Mouse (Mus musculus): Measurements from ENCODE around the gene Bicd2.

Bicd2 gene

DNA sequence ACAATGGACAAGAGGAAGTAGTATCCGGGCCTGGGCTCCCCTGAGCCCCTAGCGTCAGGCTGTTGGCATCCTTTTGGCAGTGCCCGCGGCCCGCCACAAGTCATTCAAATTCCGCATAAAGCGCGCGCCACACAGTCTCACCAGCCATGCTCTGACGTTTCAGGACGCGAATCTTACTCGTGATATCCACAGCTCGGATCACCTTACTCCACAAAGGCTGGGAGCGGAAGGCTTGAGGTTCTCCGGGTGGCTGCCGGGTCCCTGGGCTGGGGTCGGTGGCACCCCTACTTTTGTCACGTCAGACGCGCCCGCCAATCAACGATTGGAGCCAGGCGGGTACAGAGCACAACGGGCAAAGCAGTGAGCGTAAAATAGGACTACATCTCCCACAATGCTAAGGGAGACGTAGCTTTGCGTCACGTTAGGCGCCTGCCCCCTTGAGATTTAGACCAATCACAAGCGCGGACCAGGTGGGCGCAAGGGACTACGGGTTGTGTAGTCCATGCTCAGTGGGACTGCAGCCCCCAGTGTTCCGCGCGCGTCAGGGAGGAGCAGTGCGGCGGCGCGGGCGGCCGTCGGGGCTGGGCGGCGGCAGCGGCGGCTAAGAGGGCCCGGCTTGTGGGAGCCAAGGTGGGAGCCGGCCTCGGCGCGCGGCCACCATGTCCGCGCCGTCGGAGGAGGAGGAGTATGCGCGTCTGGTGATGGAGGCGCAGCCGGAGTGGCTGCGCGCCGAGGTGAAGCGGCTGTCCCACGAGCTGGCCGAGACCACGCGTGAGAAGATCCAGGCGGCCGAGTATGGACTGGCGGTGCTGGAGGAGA lies at the start of gene Bicd2:
Bicd2 (plus strand) TSS at position 574 of the 819 bp plus-strand sequence.
- peak; percentile 100 for DNase-seq (ENCODE audit: low read depth, low spot score)

- no peak for DNase-seq (ENCODE audit: low read depth, low spot score)
These were observed 49.4 kb upstream of the Bicd2 start for GRCm38 (mm10) chr13:49291949-49292348.

GRCm38 (mm10) chr13:49294108-49294507 lies 47.3 kb upstream of the Bicd2 start:
- no peak for DNase-seq (ENCODE audit: low read depth, low spot score)

GRCm38 (mm10) chr13:49296270-49296669 lies 45.1 kb upstream of the Bicd2 start:
- DNase-seq (ENCODE audit: low read depth, low spot score): no peak

DNA sequence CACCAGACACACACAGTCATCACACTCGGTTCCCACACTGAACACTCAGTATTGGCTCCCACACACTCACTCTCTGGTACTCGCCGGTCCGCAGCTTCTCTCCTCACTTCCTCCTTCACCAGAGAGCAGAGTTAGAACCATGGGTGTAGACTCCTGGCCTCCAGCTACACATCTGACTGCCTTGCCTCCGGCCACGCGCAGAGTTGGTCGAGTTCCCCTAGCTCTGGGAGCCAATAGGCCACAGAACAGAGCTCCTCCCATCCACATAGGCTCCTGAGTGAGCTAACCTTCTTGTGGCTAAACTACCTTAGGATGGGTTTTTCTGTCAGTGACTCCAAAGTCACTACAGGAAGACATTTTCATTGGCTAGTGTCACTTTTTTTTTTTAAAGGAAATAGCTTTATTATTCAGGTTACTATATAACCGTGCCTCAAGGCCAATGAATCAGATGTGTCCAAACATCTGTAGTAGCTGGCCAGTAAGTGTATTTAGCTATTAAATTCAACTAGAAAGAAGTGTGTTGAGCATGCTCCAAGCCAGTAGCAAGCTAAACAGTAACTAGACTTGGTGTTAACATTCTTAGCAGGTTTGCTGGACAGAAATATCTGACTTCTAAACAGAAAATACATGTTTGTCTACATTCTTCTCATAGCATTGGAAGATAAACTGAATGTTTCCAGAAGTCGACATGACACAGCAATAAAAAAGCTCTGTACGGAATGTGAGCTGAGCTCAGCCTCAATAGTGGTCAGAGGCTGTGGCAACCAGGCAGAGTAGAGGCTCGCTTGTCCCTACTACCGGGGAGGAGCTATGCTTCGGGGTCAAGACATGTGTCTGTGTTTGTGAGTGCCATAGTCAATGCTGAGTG lies 42.6 kb upstream of the Bicd2 start:
- no peak for DNase-seq (ENCODE audit: low read depth, low spot score)

DNA sequence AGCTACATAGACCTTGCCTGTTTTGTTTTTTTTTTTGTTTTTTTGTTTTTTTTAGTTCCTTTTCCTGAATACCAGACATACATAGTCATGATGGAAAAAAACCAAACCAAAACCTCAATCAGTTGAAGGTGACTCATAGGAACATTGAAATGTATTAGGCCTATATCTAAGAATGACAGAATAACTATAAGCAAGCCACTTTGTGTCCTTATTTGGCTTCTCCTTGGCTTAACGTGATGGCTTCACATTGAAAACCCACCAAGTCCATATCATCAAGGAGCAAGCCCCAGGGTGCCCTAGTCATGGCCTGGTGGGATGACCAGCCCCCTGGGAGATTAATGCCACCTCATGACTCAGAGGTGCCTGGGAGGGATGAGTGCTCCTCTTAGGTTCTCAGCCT lies 40.6 kb upstream of the Bicd2 start:
- DNase-seq (ENCODE audit: low read depth, low spot score): no peak

DNA sequence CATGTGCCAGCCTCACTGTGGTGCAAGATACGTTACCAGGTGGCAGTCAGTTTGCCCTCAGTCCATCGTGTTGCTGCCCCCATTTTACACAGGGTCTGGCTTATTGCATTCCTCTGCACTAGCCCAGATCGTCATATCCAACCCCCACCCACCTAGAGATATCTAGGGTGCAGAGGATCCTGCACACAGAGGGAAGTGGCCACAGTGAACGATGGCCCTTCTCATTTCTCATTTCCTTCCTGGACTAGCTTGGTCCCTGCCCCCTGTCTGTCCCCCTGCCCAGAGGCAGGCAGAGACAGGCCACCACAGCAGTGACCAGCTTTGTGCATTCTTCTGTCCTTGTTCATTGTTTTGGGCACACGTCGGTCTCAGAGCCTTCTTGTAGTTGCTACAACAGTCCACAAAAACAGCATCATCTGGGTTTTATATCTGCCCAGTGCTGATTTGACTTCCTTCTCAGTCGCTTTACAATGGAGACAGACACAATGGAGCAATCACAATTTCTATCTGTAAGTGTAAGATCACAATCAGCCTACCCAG lies 34.5 kb upstream of the Bicd2 start:
- peak; percentile 82 for DNase-seq (ENCODE audit: low read depth, low spot score)

- peak; percentile 70 for DNase-seq (ENCODE audit: low read depth, low spot score)
These were observed 33.9 kb upstream of the Bicd2 start for GRCm38 (mm10) chr13:49307311-49307969.

GRCm38 (mm10) chr13:49308206-49308605 lies 33.2 kb upstream of the Bicd2 start:
- DNase-seq (ENCODE audit: low read depth, low spot score): no peak

DNA sequence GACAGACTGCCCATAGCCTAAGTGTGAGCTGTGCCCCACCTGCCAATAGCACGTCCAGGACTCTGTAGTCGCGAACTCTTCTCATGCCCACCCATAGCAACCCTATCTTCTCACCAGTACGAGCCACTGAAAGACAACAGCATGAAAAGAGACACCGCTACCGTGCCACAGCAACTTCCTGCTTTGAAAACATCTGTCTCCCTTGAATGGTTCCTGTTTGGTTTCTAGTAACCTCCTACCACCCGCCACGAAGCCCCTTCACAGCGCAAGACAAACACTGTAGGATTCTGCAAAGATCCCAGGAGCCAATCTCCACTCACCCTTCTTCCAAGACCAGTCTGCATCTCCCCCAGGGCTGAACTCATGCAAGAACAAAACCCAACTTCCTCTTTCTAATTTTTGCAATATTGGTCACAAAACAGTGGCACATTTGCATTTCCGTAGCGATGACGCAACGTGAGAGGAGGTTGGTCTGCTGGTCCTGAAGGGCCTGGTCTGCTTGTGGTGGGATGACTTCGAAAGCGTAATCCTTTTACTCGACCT lies 32.5 kb upstream of the Bicd2 start:
- no peak for DNase-seq (ENCODE audit: low read depth, low spot score)

DNA sequence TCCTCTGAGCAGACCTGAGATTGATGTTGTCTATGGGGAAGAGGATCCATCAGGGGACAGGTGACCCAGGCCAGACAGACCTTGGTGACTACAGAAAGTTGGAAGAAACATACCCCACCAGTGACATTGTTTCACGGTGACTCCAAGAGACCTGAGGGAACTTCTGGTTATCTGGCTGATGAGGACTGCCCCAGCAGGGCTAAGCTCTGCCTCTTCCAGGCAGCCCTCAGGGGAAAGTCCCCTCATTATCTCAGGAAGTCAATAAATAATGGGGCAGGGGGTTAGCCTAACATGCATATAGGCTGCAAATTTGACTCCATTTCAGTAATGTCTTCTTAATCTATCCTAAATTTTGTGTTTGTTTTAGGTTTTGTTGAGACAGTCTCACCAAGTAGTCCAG lies 31.9 kb upstream of the Bicd2 start:
- no peak for DNase-seq (ENCODE audit: low read depth, low spot score)

- DNase-seq (ENCODE audit: low read depth, low spot score): no peak
These were observed 29.7 kb upstream of the Bicd2 start for GRCm38 (mm10) chr13:49311642-49312041.

DNA sequence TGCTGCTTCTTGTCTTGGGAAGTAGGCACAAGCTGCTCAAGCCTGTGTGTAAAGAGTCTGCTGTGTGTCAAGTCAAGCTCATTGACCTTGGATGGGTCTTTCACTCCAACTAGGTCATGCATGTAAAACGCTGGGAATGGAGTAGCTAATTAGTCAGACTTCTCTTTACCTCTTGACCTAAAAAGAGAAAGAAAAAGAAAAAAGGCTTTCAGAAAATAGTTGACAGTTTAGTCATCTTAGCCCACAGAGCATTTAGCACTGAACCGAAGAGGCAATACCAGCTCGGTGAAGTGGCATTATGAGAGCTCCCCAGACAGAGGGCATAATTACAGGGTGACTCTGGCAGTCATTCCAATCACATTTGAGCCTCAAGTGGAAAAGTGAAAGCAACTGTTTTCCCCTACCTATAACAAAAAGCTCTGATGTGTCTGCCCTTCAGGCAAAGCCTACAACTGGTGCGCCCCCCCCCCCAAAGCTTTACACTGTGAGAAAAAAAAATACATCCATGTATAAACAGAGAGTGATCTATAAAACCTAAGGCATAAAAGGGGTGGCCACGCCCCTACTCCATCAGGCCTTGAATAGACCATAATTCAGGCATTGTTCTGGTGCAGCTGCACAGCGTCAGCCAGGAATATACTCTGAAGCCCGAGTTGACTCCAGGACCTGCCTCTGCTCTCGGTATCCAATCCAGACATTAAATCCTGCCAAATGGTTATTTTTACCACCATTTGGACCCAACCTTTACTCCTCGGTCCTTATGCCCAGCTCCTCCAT lies 24.8 kb upstream of the Bicd2 start:
- DNase-seq (ENCODE audit: low read depth, low spot score): peak; percentile 81

GRCm38 (mm10) chr13:49317508-49317907 lies 23.9 kb upstream of the Bicd2 start:
- DNase-seq (ENCODE audit: low read depth, low spot score): no peak

DNA sequence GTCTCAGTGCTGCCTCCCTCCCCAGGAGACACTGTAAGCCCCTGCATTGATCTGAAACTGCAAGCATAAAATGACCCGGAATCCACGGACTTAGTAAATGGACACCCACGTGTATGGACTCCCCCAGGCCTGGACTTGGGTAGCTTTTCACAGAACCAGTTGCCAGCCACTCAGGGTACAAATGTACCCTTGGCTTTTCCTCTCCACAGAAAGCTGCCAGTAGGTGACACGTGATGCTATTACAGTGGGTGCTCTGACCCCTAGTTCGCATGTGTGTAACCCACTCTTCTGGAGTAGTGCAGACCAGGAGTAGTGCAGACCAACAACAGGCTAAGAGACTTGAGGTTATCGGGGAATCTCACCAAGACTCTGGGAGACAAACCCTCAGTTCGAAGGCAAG lies 23.5 kb upstream of the Bicd2 start:
- no peak for DNase-seq (ENCODE audit: low read depth, low spot score)

- peak; percentile 84 for DNase-seq (ENCODE audit: low read depth, low spot score)
These were observed 21.3 kb upstream of the Bicd2 start, which contains the start of gene Fgd3 for GRCm38 (mm10) chr13:49320040-49320439. Fgd3 (minus strand) TSS chr13:49320311.

DNA sequence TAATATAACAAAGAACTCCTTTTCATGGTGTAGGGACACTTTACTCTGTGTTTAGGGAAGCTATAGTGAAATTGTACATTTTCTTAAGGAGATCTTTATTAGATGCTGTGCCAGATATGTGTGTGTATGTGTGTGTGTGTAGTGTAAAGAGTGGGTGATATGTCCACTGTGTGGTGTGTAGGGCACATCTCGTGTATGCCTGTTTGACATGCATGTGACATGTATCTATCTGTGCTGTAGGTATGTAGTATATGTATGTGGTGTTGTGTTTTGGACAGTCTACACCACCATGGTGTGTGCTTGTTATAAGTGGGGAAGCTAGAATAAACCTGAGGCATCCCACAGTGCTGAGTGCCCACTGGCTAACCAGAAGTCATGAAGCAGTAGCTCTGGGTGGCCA lies 20.9 kb upstream of the Bicd2 start:
- DNase-seq (ENCODE audit: low read depth, low spot score): no peak

DNA sequence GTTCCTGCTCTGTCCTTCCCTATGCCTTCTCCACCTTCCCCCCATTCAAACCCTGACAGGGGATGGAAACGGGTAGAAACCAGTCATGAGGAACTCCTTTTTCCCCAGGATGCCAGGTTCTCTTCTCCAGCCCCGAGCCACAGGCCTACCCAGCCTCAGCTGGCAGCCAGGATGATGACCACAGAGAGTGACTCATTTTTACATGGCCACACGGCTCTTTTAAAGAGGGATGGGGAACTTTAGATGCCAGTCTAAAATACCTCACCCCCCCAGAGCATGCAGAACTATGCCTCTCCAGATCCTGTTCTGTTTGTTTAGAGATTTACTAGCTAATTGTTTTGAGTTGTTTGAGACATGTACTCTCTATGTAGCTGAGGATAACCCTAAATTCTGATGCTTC lies 19.9 kb upstream of the Bicd2 start:
- DNase-seq (ENCODE audit: low read depth, low spot score): no peak

DNA sequence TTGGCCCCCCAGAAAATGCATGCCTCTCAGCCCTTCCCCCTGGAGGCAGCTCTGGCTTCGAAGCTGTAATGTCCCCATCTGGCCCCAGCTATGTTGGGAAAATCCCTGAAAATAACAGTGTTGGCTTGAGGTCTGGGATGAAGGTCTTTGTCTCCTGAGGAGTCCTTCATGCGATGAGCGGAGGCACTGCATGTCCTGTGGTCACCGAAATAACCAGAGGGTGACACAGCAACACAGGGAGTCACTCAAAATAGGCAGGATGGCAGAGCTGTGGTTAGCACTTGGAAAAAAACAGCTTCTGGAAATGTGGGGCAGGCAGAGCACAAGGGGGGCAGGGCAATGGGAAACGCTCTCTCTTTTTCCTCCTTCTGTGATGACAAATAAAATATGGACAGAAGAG lies 19.2 kb upstream of the Bicd2 start:
- peak; percentile 62 for DNase-seq (ENCODE audit: low read depth, low spot score)

GRCm38 (mm10) chr13:49322739-49323138 lies 18.6 kb upstream of the Bicd2 start:
- DNase-seq (ENCODE audit: low read depth, low spot score): peak; percentile 80

DNA sequence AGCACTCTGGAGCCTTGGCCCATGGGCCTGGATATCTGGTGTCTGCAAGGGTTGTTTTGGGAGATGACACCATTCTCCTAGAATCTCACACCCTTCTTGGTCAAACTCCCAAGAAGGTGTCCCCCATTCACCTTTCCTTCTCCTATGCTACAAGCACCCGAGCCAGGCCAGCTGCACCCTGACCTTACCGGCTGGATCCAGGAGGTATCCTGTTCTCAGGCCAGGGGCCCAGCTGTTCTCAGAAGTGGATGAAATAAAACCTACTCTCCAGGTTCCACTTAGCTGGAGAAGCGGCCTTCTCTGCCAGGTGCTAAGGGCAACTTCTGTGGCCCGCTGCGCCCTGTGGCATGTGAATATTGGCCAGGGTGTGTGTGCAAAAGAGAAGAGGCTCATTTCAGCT lies 16.5 kb upstream of the Bicd2 start:
- DNase-seq (ENCODE audit: low read depth, low spot score): no peak

Data from brain, adult 2 months (tissue).